Mouse (Mus musculus) embryonic fibroblast, embryonic 13.5 days (primary cell): Measurements from ENCODE around the gene Ikbke.

ENCODE experiments used
- CTCF ChIP-seq: IDR thresholded peaks from 2 replicates; pipeline ENCODE4 v1.5.1; 2011; ENCODE audit warnings: mild to moderate bottlenecking, control low read depth, low read length, moderate library complexity, borderline replicate concordance; ENCODE audit not compliant: insufficient read depth
- POLR2A ChIP-seq: IDR thresholded peaks from 2 replicates; pipeline ENCODE4 v1.6.1; 2011; ENCODE audit warnings: low read depth, mild to moderate bottlenecking, control low read depth, low read length, moderate library complexity

GRCm38 (mm10) chr1:131236077-131236476, 43.3 kb downstream of the Ikbke start:
- TF ChIP-seq POLR2A (no peak), CTCF (no peak)
